Mouse (Mus musculus): ENCODE data around the gene Cldn11.

Cldn11 gene

DNA sequence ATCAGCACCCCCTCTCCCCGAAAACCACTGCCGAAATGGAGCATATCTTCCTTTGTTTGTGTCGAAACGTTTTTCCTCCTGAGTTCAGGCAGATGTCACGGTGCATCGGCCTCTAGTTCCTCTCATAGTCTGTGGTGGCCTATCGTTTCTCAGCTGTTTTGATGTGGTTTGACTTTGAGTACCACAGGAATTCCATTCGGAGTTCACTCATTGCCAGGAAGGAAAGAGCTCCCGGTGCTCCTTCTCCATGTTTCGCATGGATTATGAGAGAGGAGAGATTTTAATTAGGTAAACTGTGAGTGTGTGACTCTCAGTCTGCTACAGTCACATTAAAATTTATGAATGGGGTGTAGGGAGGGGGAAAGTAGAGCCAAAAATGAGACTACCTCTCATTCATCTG is 10.3 kb downstream of the Cldn11 start:
- DNase-seq (ENCODE audit: low spot score in 2 of 2) = no peak

DNA sequence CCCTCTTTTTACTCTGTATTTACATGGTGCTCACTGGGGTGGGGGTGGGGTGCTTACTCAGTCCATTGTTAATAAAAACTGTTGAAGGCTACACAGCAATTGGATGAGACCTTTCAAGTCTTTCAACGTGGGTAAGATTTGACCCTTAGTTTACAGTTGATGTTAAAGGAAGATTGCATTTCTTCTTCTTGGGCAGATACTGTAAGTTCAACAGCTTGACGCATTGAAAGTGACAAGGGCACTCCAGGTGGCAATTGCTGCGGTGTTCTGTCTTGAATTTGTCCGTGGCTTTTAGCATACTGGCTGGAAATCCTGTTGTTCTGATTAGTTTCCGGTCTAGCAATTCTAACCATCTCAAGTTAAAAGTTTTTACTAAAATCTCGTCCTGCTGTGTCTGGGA is 11.6 kb downstream of the Cldn11 start:
- no peak for DNase-seq (ENCODE audit: low spot score in 2 of 2)

DNA sequence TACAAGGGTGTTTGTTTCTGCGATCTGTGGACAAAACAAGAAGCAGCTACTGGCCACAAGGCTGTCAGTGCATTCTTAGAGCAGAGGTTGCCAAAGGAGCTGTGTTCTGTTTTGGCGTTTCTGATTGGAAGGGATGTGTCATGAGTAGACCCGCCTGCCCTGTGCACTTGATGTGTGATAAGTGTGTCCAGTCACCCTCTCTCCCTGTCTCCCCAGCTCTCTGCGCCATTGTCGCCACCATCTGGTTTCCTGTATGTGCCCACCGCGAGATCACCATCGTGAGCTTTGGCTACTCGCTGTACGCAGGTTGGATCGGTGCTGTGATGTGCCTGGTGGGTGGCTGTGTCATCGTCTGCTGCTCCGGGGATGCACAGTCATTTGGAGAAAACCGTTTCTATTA is 13.1 kb downstream of the Cldn11 start:
- DNase-seq (ENCODE audit: low spot score in 2 of 2) = no peak

DNA sequence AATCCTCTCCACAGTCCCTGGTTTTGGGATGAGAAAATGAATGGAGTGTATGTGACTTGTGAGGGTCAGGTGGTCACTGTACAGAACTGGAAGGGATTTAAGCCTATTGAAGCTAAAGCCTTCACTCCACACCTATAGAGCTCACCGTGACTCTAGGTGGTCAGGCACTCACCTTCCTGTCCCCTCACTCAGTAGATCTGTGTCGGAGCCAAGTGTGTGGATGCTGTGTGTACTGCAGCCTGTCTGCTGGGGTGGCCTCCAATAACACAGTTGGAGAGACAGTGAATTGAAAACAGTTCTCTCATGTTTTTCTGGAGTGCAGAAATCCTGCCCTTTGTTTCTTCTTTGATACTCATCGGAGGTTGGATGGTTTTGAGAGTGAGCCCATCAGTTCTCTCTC is 16.1 kb downstream of the Cldn11 start:
- DNase-seq (ENCODE audit: low spot score in 2 of 2) = no peak

DNA sequence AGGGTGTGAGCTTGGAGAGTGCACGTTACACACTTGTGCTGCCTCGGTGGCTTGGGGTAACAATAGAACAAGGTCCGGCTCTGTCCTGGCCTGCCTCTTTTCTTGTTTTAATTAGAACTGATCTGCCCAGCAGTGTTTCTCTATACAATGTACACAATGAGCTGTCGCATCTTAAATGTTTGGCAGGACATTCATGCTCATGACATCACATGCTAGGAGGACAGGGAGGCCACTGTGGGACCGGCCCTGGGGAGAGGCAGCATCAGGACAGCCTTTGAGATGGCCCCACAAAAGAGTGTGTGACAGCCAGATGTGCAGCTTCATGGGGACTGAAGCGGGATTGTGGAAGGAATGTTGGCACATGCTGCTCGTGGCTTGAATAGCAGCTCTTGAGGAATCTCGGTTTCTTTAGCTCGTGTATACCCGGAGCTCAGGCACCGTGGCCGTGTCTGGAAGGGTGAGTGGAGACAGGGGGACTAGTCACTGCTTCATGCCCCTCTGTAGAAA is 16.7 kb downstream of the Cldn11 start:
- DNase-seq (ENCODE audit: low spot score in 2 of 2) = no peak

DNA sequence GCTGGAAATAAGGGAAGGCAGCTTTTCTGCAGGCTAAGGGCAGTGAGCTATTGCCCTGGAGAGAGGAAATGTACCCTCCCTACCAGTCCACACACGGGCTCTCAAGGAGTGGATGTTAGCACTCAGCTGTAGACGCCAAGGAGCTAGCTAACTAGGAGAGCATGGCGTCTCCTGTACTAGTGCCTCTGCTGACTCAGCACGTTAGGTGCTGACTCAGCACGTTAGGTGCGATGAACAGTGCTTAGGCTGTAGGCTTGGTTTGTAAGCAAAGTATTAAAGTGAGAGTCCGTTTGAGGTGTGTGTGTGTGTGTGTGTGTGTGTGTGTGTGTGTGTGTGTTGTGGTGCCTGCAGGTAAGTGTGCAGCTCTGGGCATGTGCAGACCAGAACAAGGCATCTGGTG is 40.6 kb downstream of the Cldn11 start:
- DNase-seq (ENCODE audit: low spot score in 2 of 2) = no peak

DNA sequence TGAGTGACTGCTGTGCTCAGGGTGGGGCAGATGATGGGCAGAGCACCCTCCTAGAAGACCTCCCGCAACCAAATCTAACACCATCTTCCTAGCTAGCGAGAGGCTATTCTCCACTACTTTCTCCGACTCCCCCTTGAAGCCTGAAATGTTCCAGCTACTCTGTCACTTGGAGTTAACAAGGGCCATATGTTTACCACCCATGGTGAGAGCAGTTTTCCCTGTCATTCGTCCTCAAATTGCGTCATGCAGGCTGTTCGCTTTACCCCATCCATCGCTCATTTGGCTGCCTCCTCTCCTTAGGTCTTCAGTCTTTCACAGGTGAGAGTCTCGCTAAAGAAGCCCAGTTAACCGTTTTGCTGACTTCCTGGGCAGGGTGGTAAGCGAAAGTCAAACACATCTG is 41.7 kb downstream of the Cldn11 start:
- DNase-seq (ENCODE audit: low spot score in 2 of 2) = no peak

DNA sequence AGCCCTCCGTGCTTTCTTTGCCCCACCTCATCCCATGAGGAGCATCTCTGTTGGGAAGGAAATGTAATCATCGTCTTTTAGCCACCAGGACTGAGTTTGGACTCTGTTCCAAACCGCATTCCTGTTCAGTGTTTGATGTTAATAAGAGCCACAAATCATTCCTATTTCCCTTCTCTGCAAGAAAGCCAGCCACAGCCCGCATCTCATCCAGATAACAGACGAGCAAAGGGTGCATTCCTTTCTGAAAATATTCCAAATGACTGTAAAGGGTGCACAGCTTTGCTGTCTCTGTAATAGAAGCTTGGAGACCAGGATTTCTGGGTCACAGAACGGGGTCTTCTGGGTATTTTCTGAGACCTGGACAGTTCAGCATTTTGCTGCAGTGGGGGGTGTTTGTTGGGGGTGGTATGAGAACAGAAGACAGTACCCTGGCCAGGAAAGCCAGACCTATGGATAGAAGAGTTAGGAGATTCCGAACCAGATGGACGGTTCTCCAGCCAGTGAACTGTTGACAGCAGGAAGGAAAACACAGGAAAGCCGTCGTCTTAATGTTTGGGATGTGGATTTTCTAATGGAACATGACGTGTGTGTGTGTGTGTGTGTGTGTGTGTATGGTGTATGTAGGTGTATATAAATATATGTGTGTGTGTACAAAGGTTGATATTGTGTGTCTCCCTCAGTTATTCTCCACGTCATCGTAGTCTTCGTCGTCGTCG is 49.6 kb downstream of the Cldn11 start:
- no peak for DNase-seq (ENCODE audit: low spot score in 2 of 2)

DNA sequence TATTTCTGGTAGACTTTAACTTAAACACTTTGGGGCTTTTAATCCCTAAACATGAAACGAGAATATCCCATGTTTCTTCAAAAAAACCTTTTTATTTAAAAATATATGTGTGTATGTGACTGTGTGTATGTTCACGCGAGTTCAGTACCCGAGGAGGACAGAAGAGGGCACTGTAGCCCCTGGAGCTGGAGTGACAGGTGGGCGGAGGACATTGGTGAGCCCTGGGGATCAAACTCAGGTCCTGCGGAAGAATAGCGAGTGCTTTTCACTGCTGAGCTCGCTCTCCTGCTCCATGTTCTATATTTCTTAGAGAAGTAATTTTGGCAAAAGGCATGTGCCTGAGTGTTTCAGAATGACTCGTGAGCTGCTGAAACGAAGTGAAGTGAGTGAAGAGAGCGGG is 54.2 kb downstream of the Cldn11 start:
- DNase-seq (ENCODE audit: low spot score in 2 of 2) = no peak

DNA sequence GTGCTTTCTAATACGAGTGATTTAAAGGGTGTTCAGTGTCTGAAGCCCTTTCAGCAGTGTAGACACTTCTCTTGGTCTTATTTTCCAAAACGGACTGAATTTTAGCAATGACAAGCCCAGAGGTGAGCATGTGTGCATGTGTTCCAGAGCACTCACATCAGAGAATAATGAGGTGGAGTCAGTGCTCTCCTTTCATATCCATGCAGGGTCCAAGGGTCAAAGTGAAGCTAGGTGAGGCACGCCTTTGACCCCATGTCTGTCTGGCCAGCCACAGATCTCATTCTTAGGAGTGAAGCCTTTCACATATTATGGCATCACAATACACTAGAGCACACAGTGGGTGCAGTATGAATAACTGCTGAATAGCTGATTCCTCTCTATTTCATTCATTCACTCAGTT is 55.4 kb downstream of the Cldn11 start:
- no peak for DNase-seq (ENCODE audit: low spot score in 2 of 2)

DNA sequence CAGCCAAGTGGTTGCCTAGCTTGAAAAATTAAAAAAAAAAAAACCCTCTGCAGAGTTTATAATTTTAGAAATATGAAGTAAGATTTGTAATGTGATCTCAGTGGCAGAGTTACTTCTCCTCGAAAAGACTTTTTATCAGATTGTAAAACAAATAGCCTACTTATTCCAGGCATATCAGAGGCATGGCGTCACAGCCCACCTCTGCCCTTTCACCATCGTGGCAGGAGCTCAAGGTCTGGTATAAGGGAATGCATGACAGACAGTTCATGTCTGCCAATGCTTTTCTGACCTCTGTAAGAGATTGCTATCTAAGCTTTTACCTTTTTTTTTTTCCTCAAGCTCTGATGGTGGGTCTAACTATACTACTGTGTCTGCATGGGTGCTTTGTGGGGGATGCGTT is 58.3 kb downstream of the Cldn11 start:
- DNase-seq (ENCODE audit: low spot score in 2 of 2) = no peak

DNA sequence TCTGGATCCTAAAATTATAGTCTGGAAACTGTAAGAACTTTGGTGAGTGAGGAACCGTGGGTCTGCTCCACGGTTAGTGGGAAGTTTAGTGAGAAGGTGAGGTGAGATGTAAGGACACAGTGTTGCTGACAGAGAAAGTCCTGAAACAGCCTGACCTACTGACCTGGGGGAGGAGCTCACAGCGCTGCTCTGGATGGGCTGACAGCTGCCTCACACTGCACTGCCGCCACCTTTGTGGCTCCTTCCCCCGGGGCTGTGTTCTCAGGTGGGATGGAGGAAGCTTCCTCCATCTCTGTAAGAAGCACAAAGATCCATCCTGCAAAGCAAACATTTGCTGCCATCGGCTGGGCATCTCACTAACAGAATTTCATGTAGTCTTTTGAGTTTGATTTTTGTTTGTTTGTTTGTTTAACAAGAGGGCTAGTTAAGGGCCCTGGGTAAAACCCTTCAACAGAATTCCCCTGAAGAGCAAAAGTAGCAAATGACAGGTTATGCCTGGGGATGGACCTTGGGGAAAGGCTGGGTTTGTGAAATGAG is 58.8 kb downstream of the Cldn11 start:
- no peak for DNase-seq (ENCODE audit: low spot score in 2 of 2)

DNA sequence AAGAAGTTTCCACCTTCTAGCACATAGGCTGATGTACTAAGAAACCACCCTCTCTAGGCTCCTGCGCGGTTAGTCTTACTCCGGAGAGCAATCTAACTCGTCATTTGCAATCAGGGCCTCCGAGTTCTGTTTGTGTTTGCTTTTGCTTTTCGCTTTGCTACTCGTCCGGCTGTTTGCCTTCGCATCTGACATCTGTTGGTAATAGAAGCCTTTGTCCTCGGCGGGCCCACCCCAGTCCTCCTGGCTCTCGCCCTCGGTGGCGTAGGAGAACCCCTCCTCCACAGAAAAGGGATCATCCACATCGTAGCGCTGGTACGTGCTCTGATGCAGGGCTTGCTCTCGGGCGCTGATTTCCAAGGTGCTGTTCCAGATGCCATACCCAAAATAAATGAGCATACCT is 59.3 kb downstream of the Cldn11 start:
- no peak for DNase-seq (ENCODE audit: low spot score in 2 of 2)

DNA sequence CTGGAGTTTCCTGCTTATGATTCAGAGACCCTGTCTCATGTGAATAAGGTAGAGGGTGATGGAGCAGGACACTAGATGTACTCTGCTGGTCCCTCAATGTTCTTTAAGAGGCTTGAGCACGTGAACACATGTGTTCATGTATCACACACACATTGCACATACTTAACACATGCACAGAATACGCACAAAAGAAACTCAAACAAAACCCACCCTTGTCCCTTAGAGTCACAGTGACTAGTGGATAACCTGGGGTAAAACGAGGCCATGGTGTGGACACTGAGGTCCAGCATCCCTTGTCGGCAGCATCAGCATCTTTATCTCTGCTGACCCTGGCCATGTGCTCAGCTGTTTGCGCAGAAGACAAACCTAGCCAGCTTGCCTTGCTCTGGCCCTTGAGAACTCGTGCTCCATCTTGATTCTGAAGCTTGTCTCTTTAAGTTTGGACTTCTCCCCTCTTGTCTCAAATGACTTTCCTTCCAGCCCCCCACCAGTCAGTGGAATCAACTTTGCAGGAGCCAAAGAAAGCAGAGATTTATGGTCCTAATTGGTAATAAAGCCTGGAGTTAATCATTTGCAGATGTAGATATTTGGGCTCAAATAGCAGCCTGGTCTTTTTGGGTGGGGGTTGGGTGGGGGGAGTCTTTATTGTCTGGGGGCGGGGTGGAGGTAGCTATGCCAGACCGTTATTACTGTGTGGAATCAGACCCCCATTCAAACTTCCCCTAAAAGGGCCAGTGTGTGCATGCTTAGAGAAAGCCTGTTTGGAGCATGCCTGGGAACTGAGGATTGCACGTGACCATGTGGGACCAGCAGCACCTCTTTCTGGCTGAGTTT is 62.7 kb downstream of the Cldn11 start:
- no peak for DNase-seq (ENCODE audit: low spot score in 2 of 2)

DNA sequence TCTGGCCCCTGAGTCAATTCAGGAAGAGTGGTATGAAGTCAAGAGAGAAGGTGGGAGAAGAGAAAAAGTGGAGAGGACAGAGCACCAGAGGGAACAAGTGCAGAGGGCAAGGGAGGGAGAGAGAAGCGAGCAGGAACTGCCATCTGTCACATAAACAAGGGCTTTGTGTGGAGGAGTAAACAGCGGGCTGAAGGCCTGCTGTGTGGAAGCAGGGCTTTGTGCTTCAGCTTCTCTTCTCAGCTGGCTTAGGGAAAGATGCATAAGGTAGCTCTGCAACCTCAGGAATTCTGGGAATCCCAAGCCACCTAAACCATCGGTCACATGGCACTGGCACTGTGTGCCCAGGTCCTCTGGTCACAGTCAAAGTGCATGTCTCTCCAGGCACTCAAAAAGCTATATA is 64.1 kb downstream of the Cldn11 start:
- no peak for DNase-seq (ENCODE audit: low spot score in 2 of 2)
